Mouse (Mus musculus) layer of hippocampus, adult 11-12 months (tissue): Measurements from ENCODE around the gene Slc6a17.

ENCODE experiments used
- DNase-seq: peaks from one replicate; pipeline ENCODE4 v3.0.0; 2022; ENCODE audit warnings: low spot score

Slc6a17 gene

DNA sequence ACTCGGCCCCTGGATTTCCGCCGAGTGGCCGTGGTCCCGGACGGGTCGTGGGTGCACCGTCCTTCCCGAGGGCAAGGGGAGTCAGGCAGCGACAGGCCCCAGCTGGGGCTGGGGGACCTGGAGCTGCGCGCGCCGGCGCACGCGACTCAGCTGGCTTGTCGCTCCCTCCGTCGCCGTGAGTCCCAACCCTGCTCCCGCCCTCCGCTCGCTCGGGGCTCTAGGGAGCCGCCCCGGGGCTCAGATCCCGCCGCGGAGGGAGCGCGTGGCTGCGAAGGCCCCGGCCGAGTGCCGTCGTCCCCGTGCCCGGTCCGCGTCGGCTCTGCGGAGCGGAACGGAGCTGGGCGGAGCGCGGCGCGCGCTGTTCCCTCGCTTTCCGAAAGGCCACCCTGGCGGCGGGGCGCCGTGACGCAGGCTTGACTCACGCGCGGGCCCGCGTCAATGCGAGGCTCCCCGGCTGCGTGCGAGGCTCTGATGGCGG, at the start of gene Slc6a17:
TSS of gene Slc6a17 (minus strand) at position 388 of the 478 bp plus-strand sequence.
- DNase-seq = peak; percentile 77

- DNase-seq = no peak
Measured at GRCm38 (mm10) chr3:107565331-107565730, 47.5 kb upstream of the Slc6a17 start.

DNA sequence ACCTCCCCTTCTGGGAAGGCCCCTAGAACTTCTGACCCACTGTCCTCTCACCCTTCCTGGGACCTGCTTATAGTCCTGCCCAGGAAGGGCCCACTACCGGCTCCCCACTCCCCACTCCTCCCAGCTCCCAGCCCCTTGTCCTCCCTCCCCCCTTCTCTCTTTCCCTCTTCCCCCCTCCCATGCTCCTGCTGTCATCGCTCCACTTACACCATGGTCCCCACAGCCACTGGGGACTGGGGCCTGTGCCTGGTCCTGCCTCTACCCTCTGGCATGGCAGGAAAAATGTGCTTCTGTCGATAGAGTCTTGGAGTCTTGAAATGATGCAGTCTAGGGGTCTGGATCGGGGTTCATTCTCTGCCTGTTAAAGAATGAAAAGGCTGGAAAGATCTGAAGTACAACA, 46.1 kb upstream of the Slc6a17 start:
- no peak for DNase-seq

DNA sequence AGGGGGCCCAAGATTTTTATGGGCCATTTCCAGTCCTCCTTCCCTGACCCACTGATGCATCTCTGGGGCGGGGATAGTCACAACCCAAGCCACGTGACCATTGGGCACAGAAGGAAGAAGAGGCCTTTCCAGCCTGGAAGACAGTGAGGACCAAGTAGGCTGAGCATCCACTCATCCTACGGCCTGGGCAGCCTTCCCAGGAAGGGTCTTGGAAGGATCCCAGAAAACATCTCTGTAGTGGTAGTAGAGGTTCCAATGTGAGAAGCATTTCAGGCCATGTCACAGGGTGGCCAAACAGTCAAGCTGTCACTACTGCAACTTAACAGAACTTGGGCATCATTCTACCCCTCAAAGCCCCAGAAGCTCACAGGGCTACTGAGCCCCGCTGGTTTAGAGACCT, 44.8 kb upstream of the Slc6a17 start:
- no peak for DNase-seq

DNA sequence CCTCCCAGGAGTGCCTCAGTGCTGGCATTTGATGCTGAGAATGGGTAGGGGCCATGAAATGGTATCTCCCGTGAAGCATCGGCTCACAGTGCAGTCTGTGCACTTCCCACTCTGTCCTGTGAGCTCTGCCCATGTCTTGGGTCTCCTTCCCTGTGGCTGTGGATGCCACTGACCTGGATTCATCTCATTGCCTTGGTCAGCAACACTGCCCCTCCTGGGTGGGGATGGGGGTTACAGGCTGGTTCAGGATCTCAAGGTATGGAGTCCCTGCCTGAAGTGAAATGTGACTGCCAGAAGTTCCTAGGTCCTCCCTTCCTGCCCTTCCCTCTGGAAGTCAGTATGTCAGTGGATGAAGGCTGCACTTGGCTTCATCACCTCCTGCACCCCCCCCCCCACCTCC, 44.3 kb upstream of the Slc6a17 start:
- DNase-seq = no peak

DNA sequence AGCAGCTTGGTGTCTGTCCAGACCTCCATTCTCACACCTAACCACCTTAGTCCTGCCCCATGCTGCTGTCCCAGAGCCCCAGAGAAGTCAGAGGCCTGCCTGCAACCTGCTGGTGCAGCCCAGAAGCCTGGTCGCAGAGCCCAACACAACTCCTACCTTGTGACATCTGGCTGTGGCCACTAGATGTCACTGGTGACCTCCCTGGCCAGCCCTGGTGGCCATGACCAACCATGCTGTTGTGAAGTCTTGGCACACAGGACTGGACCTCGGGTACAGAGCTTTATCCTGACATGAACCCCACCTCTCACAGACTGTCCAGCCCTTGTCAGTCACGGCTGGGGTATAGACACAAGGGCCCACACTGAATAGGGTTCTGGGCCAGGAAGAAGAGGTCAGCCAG, 41.4 kb upstream of the Slc6a17 start:
- DNase-seq = peak; percentile 56

DNA sequence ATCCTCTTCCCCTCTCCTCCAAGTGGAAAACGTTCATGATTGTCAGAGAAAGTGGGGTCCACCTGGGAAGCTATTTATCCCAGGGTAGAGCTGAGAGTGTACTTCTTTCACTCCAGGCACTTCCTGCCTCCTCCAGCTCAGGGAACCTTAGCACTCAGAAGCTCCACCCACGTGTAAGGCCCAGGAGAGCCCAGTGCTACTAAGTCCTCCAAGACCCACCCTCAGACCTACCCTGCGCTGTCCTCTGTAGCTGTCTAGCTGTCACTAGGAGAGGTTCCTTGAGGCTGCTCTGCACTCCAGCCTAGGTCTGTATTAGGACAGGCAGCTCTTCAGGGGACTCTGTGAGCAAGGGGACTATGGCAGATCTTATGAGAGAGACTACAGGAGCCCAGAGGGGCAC, 40.9 kb upstream of the Slc6a17 start:
- DNase-seq = no peak

DNA sequence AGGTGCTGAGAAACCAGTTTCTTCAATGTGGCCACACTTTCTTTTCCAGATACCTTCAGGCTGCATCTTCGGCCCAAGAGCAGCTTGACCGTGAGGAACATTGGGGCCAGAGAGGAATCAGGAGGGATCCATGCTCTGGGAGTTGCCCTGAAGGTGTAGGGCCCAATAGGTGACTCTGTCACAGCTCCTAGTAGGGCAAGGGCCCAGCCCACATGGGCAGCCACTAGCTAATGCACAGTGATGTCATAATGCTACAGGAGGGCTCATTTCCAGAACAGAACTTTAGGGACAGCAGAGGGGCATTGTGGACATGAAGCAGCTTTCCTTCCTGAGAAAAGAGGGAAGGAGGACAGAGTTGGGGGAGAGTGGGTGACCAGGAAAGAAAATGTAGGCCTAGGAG, 37.0 kb upstream of the Slc6a17 start, which contains the start of gene Ubl4b:
TSS of gene Ubl4b (minus strand) at position 232 of the 400 bp plus-strand sequence.
- no peak for DNase-seq

- DNase-seq = peak; percentile 71
Measured at GRCm38 (mm10) chr3:107550409-107551049, 32.7 kb upstream of the Slc6a17 start.

DNA sequence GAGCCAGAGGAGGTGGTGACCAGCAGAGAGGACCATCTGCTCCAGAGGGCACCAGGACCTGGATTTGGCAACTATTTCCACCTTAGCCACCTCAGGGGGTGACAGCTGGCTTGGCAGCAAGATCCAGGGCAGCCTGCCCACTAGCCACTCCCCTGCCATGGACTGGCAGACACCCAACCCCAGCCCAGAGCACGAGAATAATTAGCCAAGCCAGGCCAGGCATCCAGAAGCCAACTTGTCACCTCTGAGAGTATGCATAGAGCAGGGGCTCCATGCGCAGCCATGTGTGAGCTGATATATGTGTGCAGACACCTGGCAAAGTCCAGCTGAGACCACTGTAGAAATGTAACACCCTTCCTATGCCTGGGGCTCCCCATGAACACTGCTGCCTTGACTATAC, 29.1 kb upstream of the Slc6a17 start:
- no peak for DNase-seq

DNA sequence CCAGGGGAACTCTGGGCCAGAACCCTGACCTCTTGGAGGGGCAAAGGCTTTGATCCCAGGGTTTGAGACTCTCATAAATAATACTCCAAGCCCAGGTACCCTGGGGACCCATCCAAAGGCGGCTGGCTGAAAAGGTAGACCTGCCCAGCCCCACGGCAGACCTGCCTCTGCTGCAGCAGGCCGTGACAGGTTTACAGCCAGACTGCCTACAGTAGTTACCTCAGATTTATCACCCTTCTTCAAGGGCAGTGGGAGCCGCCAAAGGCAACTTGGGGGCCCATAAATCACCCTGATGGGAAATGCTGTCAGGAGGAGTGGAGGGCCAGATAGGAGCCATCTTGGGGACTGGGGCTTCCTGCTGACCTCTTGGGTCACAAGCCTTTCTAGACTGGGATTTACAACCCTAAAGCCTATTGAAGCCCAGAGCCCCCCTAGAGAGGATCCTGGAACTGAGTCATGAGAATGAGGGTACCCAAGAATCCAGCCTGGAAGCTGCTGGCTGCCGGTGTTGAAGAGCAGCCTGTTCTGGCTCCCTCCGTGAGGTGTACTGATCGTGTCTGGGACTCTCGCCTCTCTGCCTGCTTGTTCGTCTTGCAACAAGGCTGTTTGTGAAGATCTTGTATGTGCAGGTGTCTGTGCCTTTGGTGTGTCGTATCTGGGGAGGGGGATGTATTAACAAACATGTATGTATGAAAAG, 28.0 kb upstream of the Slc6a17 start:
- no peak for DNase-seq

- DNase-seq = no peak
Measured at GRCm38 (mm10) chr3:107545278-107545677, 27.5 kb upstream of the Slc6a17 start.

DNA sequence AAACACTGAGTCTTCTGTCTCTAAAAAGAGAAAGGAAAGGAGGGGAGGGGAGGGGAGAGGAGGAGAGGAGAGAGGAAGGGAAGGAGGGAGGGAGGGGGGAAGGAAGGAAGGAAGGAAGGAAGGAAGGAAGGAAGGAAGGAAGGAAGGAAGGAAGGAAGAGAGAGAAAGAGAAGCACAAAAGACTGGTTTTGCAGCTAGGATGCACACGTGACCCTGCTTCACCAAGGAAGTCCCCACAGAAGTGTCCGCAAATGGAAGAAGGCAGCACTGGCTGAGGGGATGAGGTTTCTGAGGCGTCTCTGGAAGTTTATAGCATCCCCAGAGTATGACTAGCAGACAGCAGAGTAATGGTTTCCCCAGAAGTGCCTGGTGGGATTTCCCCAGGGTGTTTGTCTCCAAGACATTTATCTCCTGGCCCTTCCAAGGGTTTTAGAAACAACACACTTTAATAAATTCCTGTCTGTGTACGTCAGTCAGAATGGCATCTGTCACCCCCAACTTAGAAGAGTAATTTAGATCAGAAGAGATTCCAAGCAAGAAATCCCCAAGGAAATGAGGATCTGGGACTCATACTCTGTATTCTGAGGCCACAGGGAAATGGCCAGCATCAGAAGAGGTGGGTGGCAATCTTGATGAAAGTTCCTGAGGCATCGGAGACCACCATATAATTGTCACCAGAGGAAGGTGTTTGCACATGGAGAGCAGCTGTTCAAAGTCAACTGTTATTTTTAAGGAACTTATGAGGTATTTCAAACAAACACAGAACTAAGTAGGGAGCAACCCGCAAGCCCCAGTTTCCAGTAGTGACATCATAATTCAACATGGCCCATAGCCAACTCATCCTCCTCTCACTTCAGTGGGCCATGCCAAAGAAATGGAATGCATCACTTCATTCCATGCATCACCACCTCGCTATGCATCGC, 25.6 kb upstream of the Slc6a17 start:
- DNase-seq = no peak

- no peak for DNase-seq
Measured at GRCm38 (mm10) chr3:107542584-107542983, 24.8 kb upstream of the Slc6a17 start.

- no peak for DNase-seq
Measured at GRCm38 (mm10) chr3:107537504-107537889, 19.7 kb upstream of the Slc6a17 start.

DNA sequence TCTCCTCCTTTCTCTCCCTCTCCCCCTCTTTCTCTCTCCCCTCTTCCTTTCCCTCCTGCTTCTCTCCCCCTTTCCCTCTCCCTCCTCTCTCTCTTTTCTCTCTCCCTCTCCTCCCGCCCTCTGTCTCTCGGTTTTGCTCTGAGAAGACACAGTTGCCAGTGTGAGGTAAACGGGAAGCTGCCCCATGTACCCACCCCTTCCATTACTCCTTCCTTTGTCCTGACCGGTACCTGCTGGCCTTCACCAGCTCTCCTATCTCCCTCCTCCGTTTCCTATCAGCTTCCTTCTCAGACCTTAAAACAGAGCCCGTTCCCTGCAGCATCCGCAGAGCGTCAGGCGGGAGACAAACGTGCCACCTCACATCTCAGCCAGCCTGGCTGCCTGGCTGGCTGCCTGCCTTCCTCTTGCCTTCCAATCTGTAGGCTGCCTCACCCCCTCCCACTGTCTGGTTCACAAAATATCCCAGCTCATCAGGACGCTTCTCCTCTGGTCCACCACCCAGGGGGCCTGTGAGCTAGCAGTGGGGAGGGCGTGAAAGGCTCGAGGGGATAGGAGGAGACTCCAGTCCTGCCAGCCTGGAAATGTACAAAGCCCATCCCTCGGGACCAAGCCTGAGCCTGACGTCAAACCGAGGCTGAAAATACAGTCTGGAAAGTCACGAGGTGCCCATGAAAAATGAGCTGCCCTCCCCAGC, 19.1 kb upstream of the Slc6a17 start:
- DNase-seq = peak; percentile 78

GRCm38 (mm10) chr3:107534951-107535350, 17.1 kb upstream of the Slc6a17 start:
- no peak for DNase-seq

- no peak for DNase-seq
Measured at GRCm38 (mm10) chr3:107533532-107533931, 15.7 kb upstream of the Slc6a17 start.

DNA sequence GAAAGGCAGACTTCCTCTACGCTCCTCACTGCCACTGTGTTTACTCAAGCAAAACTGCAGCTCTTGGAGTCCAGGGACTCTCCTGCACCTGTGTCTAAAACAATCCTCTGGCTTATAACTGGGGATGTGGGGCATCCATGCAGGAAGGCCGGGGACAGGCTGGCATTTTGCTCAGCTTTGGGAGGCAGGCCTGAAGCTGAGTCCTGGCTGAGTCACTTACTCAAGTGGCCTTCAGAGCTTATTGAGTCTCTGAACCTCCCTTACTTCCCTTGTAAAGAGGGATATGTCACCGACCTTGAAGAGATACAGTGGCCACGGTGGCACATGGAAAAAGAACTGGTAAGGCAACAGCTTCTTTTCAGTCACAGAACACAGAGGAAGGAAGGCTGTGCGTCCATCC, 12.8 kb upstream of the Slc6a17 start:
- DNase-seq = no peak

GRCm38 (mm10) chr3:107529182-107529581, 11.4 kb upstream of the Slc6a17 start:
- DNase-seq = no peak

DNA sequence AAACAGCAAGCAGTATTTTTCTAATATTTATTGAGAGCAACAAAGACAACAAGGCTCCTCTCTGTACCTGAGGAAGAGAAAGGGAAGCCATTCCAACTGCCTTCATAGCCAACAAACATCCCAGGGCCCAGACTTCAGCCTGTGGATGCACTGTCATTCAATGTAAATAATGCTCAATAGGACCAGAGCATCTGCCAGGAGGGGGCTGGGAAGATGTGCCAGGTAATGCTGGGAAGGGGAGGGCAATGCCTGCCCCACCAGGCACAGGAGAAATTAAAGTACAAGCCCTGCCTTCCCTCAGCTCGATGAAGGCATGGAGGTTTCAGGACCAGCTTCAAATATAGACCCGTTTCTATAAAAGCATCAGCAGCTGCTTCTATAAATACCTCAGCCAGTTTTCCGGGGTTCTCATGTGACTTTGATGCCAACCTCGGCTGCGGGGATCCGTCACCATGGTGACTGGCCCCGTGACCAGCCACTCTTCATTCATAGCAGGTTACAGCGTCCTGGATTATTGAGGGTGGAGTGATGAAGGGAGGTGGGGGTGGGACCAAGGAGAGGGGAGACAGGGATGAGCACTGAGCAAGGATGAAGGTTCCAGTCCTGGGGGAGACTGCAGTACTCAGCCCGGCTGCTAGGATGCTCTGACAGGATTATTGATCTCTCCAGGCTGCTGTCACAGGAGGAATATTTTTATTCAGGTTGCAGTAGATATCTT, 10.7 kb upstream of the Slc6a17 start:
- peak; percentile 81 for DNase-seq
